Mouse (Mus musculus) bone marrow, adult 2 months (tissue): ENCODE data around the gene Antxr1.

ENCODE experiments used
- CTCF ChIP-seq: fragments of 200-500 bp; IDR thresholded peaks from 2 replicates; pipeline ENCODE4 v1.5.1; 2011; ENCODE audit warnings: low read length, control low read depth; ENCODE audit not compliant: control insufficient read depth, insufficient read depth
- POLR2A ChIP-seq: fragments of 200-500 bp; IDR thresholded peaks from 2 replicates; pipeline ENCODE4 v1.6.1; 2011; ENCODE audit warnings: low read depth, mild to moderate bottlenecking, control low read depth, low read length, borderline replicate concordance; ENCODE audit not compliant: control insufficient read depth

GRCm38 (mm10) chr6:87284716-87285364 is 50.8 kb downstream of the Antxr1 start:
- TF ChIP-seq POLR2A = no peak
- no peak for TF ChIP-seq CTCF
